Mouse (Mus musculus): ENCODE results near the gene Arhgap15.

GRCm38 (mm10) chr2:44024704-44025103, 276.1 kb downstream of the Arhgap15 start:
- no peak for TF ChIP-seq CTCF (IDR thresholded peaks at IDR 0.05)
- TF ChIP-seq EP300 (IDR thresholded peaks at IDR 0.05; ENCODE audit: insufficient read depth, low read depth, low read length) = no peak
- TF ChIP-seq POLR2A (IDR thresholded peaks at IDR 0.05; ENCODE audit: insufficient read depth, low read depth, low read length) = no peak

All from heart, adult 2 months (tissue).